Mouse (Mus musculus) megakaryocyte-erythroid progenitor cell, adult 5-6 weeks (primary cell): ENCODE results near the gene Bicra. TPM values are rescaled to one million over a fixed set of nuclear protein-coding genes. Genes with fewer than 3 reads are reported as not detected.

Experiments
- ATAC-seq: replicated peaks from 2 replicates; pipeline ENCODE4 v1.8.0; 2016; ENCODE audit warnings: mild to moderate bottlenecking, inconsistent platforms; ENCODE audit not compliant: severe bottlenecking, poor library complexity, low FRiP score, low TSS enrichment
- total RNA-seq, 2 experiments: library from RNA; stranded (forward) in 1 of 2; stranded (reverse) in 1 of 2; fragments of 200-1000, 215-1000 nt in 1 of 2; fragments of >200 nt in 1 of 2; fragmentation: Nextera tagmentation in 1 of 2; gene quantifications; 2 replicates each; pipeline ENCODE4 v1.2.3; 2014 to 2017

Gene Bicra
- total RNA-seq, 2 experiments from 2014 or later, result 1.8 to 12.6 TPM

- ATAC-seq, result peak; percentile 32
Measured at GRCm38 (mm10) chr7:15953307-15954074, 94.2 kb downstream of the Bicra start.

- peak; percentile 71 for ATAC-seq
Measured at GRCm38 (mm10) chr7:15952416-15952815, 95.3 kb downstream of the Bicra start.

GRCm38 (mm10) chr7:15950008-15950407 is 97.7 kb downstream of the Bicra start:
- ATAC-seq, result no peak

- no peak for ATAC-seq
Measured at GRCm38 (mm10) chr7:15949216-15949790, 98.4 kb downstream of the Bicra start.

- peak; percentile 53 for ATAC-seq
Measured at GRCm38 (mm10) chr7:15948381-15948941, 99.3 kb downstream of the Bicra start.

GRCm38 (mm10) chr7:15947653-15948260 is 100.0 kb downstream of the Bicra start:
- ATAC-seq, result no peak

GRCm38 (mm10) chr7:15945721-15946536 is 101.8 kb downstream of the Bicra start, which contains the start of gene Nop53:
Gene Nop53 (minus strand): TSS chr7:15946074.
- peak; percentile 78 for ATAC-seq

- no peak for ATAC-seq
Measured at GRCm38 (mm10) chr7:15945211-15945610, 102.5 kb downstream of the Bicra start.

- no peak for ATAC-seq
Measured at GRCm38 (mm10) chr7:15944311-15944710, 103.4 kb downstream of the Bicra start.

- no peak for ATAC-seq
Measured at GRCm38 (mm10) chr7:15938621-15939020, 109.1 kb downstream of the Bicra start.

- ATAC-seq, result no peak
Measured at GRCm38 (mm10) chr7:15937491-15937890, 110.2 kb downstream of the Bicra start.

GRCm38 (mm10) chr7:15933437-15934359 is 114.0 kb downstream of the Bicra start:
- ATAC-seq, result no peak

GRCm38 (mm10) chr7:15931635-15932034 is 116.1 kb downstream of the Bicra start:
- ATAC-seq, result no peak

GRCm38 (mm10) chr7:15930543-15930942 is 117.2 kb downstream of the Bicra start:
- no peak for ATAC-seq

GRCm38 (mm10) chr7:15929910-15930309 is 117.8 kb downstream of the Bicra start:
- peak; percentile 97 for ATAC-seq

GRCm38 (mm10) chr7:15922220-15922773 is 125.4 kb downstream of the Bicra start, which contains the start of gene Selenow:
Gene Selenow (minus strand): TSS chr7:15922402.
- peak; percentile 93 for ATAC-seq

GRCm38 (mm10) chr7:15921796-15922195 is 125.9 kb downstream of the Bicra start:
- peak; percentile 32; the same call in 1 of the 2 replicates for ATAC-seq
